Mouse (Mus musculus) CH12.LX (cell line): ENCODE data around the gene Lcn10.

Source experiments
- CTCF ChIP-seq, 2 experiments: IDR thresholded peaks in 1 of 2; conservative IDR thresholded peaks in 1 of 2; 2 replicates each; pipeline ENCODE4 v1.5.1; 2011 to 2012; ENCODE audit warnings: low read depth in 2 of 2, low read length in 2 of 2, improper control_type of control experiment in 1 of 2, inconsistent platforms in 1 of 2, mild to moderate bottlenecking in 1 of 2, moderate library complexity in 1 of 2
- EP300 ChIP-seq: IDR thresholded peaks from 2 replicates; pipeline ENCODE4 v1.6.1; 2011; ENCODE audit warnings: low read length, improper control_type of control experiment
- ETS1 ChIP-seq: conservative IDR thresholded peaks from 2 replicates; pipeline ENCODE4 v1.6.1; 2012; ENCODE audit warnings: low read depth, mild to moderate bottlenecking, inconsistent platforms, low read length, improper control_type of control experiment, moderate library complexity
- HCFC1 ChIP-seq: IDR thresholded peaks from 2 replicates; pipeline ENCODE4 v1.6.1; 2012; ENCODE audit warnings: low read depth, mild to moderate bottlenecking, inconsistent platforms, low read length, improper control_type of control experiment
- MAX ChIP-seq: IDR thresholded peaks from 2 replicates; pipeline ENCODE4 v1.6.1; 2011; ENCODE audit warnings: low read length, improper control_type of control experiment
- NRF1 ChIP-seq: IDR thresholded peaks from 2 replicates; pipeline ENCODE4 v1.6.1; 2014; ENCODE audit warnings: low read depth, mild to moderate bottlenecking, inconsistent platforms, low read length, improper control_type of control experiment, moderate library complexity
- POLR2A ChIP-seq: IDR thresholded peaks from 2 replicates; pipeline ENCODE4 v1.6.1; 2011; ENCODE audit warnings: low read depth, mild to moderate bottlenecking, improper control_type of control experiment, low read length
- SMC3 ChIP-seq: IDR thresholded peaks from 2 replicates; pipeline ENCODE4 v1.6.1; 2011; ENCODE audit warnings: low read depth, low read length, improper control_type of control experiment
- TCF12 ChIP-seq: IDR thresholded peaks from 2 replicates; pipeline ENCODE4 v1.6.1; 2014; ENCODE audit warnings: low read depth, mild to moderate bottlenecking, inconsistent platforms, low read length, improper control_type of control experiment
- ZMIZ1 ChIP-seq: IDR thresholded peaks from 2 replicates; pipeline ENCODE4 v1.6.1; 2012; ENCODE audit warnings: low read depth, mild to moderate bottlenecking, inconsistent platforms, low read length, improper control_type of control experiment

GRCm38 (mm10) chr2:25717222-25717621 lies 34.7 kb downstream of the Lcn10 start:
- TF ChIP-seq HCFC1 = no peak
- no peak for TF ChIP-seq TCF12
- TF ChIP-seq POLR2A = no peak
- no peak for TF ChIP-seq CTCF (conservative IDR thresholded peaks at IDR 0.05 in 1 of 2, IDR thresholded peaks at IDR 0.05 in 1 of 2; ENCODE audit: low read depth in 2 of 2, low read length in 2 of 2)
- no peak for TF ChIP-seq EP300
- TF ChIP-seq SMC3 = no peak
- TF ChIP-seq MAX = no peak
- no peak for TF ChIP-seq NRF1
- TF ChIP-seq ETS1 = no peak
- no peak for TF ChIP-seq ZMIZ1
